Mouse (Mus musculus): ENCODE measurements around the gene Cldn5. TPM values are rescaled to one million over a fixed set of nuclear protein-coding genes. Genes with fewer than 3 reads are reported as not detected.

Cldn5 gene
- polyA plus RNA-seq, 1 experiment: 48.4 TPM

- no peak for DNase-seq (ENCODE audit: low spot score)
These were observed 8.8 kb downstream of the Cldn5 start for GRCm38 (mm10) chr16:18785485-18785884.

DNA sequence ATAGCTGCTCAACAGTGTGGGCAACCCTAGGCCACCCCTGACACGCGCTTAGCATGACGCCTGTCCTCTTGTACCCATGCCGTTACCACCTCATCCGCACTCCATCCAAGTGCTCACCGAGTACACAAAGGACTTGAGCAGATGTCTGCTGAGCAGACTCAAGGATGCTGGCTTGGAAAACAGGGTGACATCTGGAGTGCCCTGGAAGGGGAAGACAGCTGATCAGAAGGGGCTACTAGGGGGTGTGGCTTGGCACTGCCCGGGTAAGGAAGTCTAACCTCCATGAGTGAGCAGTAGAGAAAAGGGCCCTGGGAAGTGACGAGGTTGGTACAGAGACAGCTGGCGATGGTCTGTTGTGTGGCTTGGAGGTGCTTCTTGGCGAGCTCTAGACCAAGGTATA is 10.0 kb downstream of the Cldn5 start:
- no peak for DNase-seq (ENCODE audit: low spot score)

- DNase-seq (ENCODE audit: low spot score): no peak
These were observed 12.2 kb downstream of the Cldn5 start for GRCm38 (mm10) chr16:18788627-18789406.

- no peak for DNase-seq (ENCODE audit: low spot score)
These were observed 18.7 kb downstream of the Cldn5 start for GRCm38 (mm10) chr16:18795223-18795899.

DNA sequence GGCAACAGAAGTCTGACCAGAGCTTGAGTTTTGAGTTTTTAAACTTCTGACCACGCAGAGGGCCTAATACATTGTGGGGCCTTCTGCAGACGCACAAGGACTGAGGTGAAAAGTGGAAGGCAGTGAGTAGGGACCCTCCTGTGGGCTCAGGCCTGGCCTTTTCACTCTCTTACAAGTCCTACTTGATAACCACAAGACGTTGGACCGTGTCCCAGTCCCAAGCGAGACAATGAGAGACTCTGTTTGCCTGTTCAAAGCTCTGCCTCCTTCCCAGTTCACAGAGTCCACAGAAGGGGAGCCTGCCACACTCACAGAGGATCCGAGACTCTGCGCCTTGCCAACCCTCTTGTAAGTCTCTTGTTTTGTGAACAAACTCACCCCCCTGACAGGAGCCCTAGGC is 20.0 kb downstream of the Cldn5 start:
- no peak for DNase-seq (ENCODE audit: low spot score)

DNA sequence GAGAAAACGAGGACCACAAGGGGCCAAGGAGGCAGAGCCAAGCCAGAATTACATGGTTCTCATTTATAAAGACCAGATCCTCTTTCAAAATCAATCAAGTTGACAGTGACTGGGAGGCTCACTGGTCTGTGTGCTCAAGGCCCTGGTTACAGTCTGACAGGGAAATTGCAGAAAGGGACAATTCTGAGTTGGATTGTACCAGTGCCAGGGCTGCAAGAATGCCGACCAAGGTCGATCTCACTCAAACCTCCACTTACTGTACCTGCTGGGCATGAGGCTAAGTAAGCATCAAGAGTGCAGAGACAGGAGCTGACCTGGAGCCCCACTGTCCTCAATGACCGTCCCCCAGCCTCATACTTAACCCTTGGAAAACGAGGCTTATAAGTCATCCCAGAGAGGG is 21.5 kb downstream of the Cldn5 start:
- no peak for DNase-seq (ENCODE audit: low spot score)

DNA sequence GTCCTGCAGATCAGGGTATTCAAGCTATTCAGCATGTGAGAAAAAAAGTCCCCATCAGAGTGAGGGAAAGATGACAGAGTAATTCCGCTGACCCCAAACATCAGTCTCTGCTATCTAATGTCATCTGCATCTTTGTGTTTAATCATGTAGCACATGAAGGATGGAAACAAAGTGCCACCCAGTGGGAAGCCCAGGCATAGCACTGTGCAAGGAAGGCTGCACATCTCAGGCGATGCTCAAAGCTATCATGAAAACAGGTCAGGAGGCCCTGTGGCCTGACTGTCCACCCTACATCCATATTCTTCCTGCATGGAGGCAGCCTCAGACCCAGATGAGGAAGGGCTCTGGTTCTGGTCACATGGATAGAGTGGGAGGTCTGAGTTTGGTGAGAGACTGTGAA is 22.2 kb downstream of the Cldn5 start:
- no peak for DNase-seq (ENCODE audit: low spot score)

DNA sequence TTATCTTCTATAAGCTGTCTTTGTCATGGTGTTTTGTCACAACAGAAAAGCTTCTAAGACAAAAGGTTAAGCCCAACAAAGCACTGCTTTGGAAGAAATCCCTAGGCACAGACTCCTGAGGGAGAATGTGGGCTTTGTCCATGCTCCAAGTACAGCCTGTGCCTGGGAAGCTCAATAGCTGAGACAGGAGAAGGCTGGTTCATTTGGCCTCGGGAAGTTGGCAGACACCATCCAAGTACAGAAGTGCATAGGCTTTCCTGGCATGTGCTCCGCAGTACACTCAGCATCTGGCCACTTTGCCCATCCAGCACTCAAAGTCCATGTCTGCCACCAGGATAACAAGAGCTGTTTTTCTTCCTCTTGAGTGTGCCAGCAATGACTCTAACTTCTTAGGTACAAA is 29.1 kb downstream of the Cldn5 start:
- no peak for DNase-seq (ENCODE audit: low spot score)

DNA sequence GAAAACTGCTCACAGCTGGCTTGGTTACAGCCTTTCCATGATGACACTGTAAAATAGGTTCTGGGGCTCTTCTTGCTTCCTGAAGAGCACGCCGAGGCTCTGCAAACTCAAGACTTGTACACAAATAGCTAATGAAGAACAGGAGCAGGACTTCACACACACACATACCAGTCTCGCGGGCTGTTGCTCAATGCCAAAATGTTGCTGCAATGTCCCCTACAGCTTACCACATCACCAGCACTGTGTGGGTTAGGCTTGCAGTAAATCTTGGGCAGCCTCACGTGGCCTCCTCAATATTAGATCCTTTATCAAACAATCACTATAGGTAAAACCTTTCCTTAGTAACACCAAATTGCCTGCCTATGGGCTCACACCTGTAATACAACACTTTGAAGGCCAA is 32.4 kb downstream of the Cldn5 start:
- DNase-seq (ENCODE audit: low spot score): no peak

- DNase-seq (ENCODE audit: low spot score): no peak
These were observed 34.4 kb downstream of the Cldn5 start for GRCm38 (mm10) chr16:18811032-18811431.

GRCm38 (mm10) chr16:18811468-18812384 is 35.1 kb downstream of the Cldn5 start, which contains the start of the genes Ufd1 and Cdc45:
Ufd1 (plus strand) TSS chr16:18811779.
Cdc45 (minus strand) TSS chr16:18811987.
- peak; percentile 63 for DNase-seq (ENCODE audit: low spot score)

DNA sequence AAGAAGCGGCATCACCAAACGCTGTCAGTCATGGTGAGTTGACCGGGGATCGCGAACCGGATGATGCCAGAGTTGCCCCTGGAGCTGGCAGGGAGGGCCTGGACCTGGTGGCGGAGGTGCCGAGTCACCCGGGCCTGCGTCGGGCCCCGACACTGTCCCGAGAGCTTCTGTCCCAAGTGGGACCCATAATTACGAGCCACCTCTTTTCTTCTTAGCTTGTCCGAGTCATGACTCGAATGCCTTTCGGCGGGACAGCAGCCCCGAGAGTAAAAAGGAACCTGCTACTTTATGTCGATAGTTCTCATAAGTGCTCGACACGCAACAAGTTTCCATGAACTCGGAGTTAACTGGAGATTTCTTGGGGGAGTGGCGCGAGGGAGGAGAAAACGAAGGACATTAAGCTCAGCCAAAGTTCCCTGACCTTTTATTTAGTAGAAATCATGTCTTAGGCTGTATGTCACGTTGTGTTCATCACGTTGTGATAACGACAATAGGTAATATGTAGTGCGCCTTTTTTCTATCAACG is 35.8 kb downstream of the Cldn5 start:
- DNase-seq (ENCODE audit: low spot score): peak; percentile 74

DNA sequence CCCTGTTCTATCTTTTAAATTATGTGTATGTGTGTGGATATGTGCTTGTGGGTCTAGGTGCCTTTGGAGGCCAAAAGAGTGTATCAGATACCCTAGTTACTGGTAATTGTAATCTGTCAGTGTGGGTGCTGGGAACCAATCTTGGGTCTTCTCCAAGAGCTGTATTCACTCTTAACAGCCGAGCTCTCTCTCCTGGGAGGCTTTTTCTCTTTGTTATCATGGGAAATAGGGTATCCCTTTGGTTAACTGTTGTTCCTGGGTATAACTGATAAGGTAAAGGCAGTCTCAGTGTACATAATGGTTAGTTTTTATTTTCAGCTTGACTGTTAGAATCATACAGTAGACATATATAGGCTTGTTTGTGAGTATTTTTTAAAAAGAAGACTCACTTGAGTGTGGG is 45.7 kb downstream of the Cldn5 start:
- no peak for DNase-seq (ENCODE audit: low spot score)

DNA sequence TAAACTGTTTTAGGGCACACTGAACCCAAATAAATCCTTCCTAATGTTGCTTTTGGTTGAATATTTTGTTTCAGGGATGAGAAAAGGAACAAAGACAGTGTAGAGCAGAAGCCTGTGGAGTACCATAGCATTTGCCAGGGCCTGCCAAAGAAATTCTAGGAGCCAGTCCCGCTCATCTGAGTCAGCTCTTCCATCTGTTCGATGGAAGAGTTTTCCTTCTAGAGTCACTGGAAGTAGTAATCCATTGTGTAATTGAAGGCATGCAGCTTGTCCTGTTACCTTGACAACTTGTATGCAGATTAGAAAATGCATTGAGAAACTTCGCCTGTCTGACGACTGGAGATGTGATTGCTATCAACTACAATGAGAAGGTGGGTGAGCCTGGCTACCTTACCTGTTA is 46.3 kb downstream of the Cldn5 start:
- DNase-seq (ENCODE audit: low spot score): no peak

Other genes with a start within 250 kb of the Cldn5 start
- 2.0 and 4.1 TPM in 2 replicates for gene Tbx1, start 186.2 kb upstream of the Cldn5 start, polyA plus RNA-seq (2012; rRNA removed)
- gene Gp1bb, start 154.4 kb upstream of the Cldn5 start, polyA plus RNA-seq (2012; rRNA removed): 0.55 and 0.59 TPM in 2 replicates
- gene Gm49601, start 150.4 kb upstream of the Cldn5 start, polyA plus RNA-seq (2012; rRNA removed): 11.8 and 15.0 TPM in 2 replicates
- gene Sept5, start 146.9 kb upstream of the Cldn5 start, polyA plus RNA-seq (2012; rRNA removed): 44.7 and 46.4 TPM in 2 replicates
- gene Ufd1, start 34.9 kb downstream of the Cldn5 start, polyA plus RNA-seq (2012; rRNA removed): 58.0 TPM in 2 replicates
- gene Cdc45, start 35.1 kb downstream of the Cldn5 start, polyA plus RNA-seq (2012; rRNA removed): 2.9 and 4.4 TPM in 2 replicates
- gene 2510002D24Rik, start 59.7 kb downstream of the Cldn5 start, polyA plus RNA-seq (2012; rRNA removed): 41.6 and 56.6 TPM in 2 replicates
- not detected in 2 replicates for gene Gm28539, start 59.7 kb downstream of the Cldn5 start, polyA plus RNA-seq (2012; rRNA removed)
- 22.5 and 24.9 TPM in 2 replicates for gene Mrpl40, start 100.0 kb downstream of the Cldn5 start, polyA plus RNA-seq (2012; rRNA removed)
- 34.4 and 36.8 TPM in 2 replicates for gene Hira, start 100.2 kb downstream of the Cldn5 start, polyA plus RNA-seq (2012; rRNA removed)